Mouse (Mus musculus): Measurements from ENCODE around the gene Lmx1b. TPM values are rescaled to one million over a fixed set of nuclear protein-coding genes. Genes with fewer than 3 reads are reported as not detected.

Lmx1b gene
- polyA plus RNA-seq (2021; fragmentation: Nextera tagmentation): 0.06 TPM in 1 of 2 replicates, not detected in the other
- long read RNA-seq, experiment 1: 0 reads
- long read RNA-seq, experiment 2: 0 reads

GRCm38 (mm10) chr2:33640171-33640721 is at the start of gene Lmx1b:
TSS of gene Lmx1b (minus strand) at chr2:33640511.

Other genes with a start within 250 kb of the Lmx1b start
- 1.0 and 1.6 TPM in 2 replicates for gene Zbtb34, start 209.2 kb downstream of the Lmx1b start, polyA plus RNA-seq (2021; fragmentation: Nextera tagmentation)
- gene Zbtb43, start 172.0 kb downstream of the Lmx1b start, polyA plus RNA-seq (2021; fragmentation: Nextera tagmentation): 6.9 and 9.4 TPM in 2 replicates
- gene Mvb12b, start 247.4 kb upstream of the Lmx1b start, polyA plus RNA-seq (2021; fragmentation: Nextera tagmentation): 32.1 and 70.7 TPM in 2 replicates